Comparison of ENCODE assay signal across 9 mouse cellular contexts in genomic region chr9:100582883-100583575, GRCm38 (mm10). TPM values are rescaled to one million over a fixed set of nuclear protein-coding genes. Genes with fewer than 3 reads are reported as not detected.
DNase-seq lines count a peak whose midpoint lies in the region; ATAC-seq and TF ChIP-seq lines count a peak whose summit lies in the region.
"Had no signal": no experiment of that assay in that cellular context is flagged by ENCODE, and none has a peak within 500 bp of the region (broad histone marks: within the 10 kb centered on the region; RNA-seq: fewer than 3 reads in every experiment).

No protein-coding gene starts in this region.

- H3K27me3 ChIP-seq in forebrain, embryonic 13.5 days: no peaks in the 10 kb centered on the region
- no peaks in the 10 kb centered on the region; the same call in none of the 2 replicates for H3K27me3 ChIP-seq in forebrain, postnatal 0 days (ENCODE audit: insufficient read depth, low read length)
- H3K27me3 ChIP-seq in liver, postnatal 0 days (ENCODE audit: insufficient read depth, low read length): no peaks in the 10 kb centered on the region
- H3K27me3 ChIP-seq: CH12.LX had no signal

- intact Hi-C loops in gastrocnemius, adult 2 months (cut with DNase I): no loop called here

- peak overlapping the region; percentile 12; the same call in 1 of the 2 replicates for H3K4me2 ChIP-seq in forebrain, embryonic 13.5 days
- no peak overlapping the region for H3K4me2 ChIP-seq in forebrain, postnatal 0 days (ENCODE audit: low read depth)
- H3K4me2 ChIP-seq in liver, postnatal 0 days (ENCODE audit: low read depth, low read length): peak overlapping the region; percentile 4; the same call in 1 of the 2 replicates

- no peaks in the 10 kb centered on the region for H3K9me3 ChIP-seq in forebrain, embryonic 13.5 days (replicated peaks)
- no peaks in the 10 kb centered on the region for H3K9me3 ChIP-seq in forebrain, postnatal 0 days (ENCODE audit: low read length)
- H3K9me3 ChIP-seq in liver, postnatal 0 days (ENCODE audit: low read length): no peaks in the 10 kb centered on the region

- peaks cover 32% of the 10 kb centered on the region for H3K4me1 ChIP-seq in forebrain, embryonic 13.5 days
- no peaks in the 10 kb centered on the region for H3K4me1 ChIP-seq in forebrain, postnatal 0 days (ENCODE audit: insufficient read depth)
- H3K4me1 ChIP-seq in liver, postnatal 0 days (ENCODE audit: insufficient read depth): no peaks in the 10 kb centered on the region; the same call in 1 of the 2 replicates

- 51% methylated on average over 13 of the region's 13 CpGs for WGBS in forebrain, embryonic 13.5 days
- 48% methylated on average over 13 of the region's 13 CpGs for WGBS in forebrain, postnatal 0 days
- 43% methylated on average over 13 of the region's 13 CpGs for WGBS in liver, postnatal 0 days (ENCODE audit: insufficient replicate concordance)

- TF ChIP-seq EP300 in liver, postnatal 0 days (IDR thresholded peaks at IDR 0.05; ENCODE audit: low read depth): no peak

- H3K4me3 ChIP-seq in forebrain, embryonic 13.5 days: no peak overlapping the region
- H3K4me3 ChIP-seq in forebrain, postnatal 0 days (ENCODE audit: low read depth, low read length): no peak overlapping the region
- no peak overlapping the region for H3K4me3 ChIP-seq in liver, postnatal 0 days (ENCODE audit: low read depth, low read length)
- H3K4me3 ChIP-seq in gastrocnemius, adult 2 months: no peak overlapping the region

- no peak overlapping the region for H3K27ac ChIP-seq in forebrain, embryonic 13.5 days
- no peak overlapping the region for H3K27ac ChIP-seq in forebrain, postnatal 0 days (ENCODE audit: low read depth, low read length)
- H3K27ac ChIP-seq in liver, postnatal 0 days (ENCODE audit: low read depth): no peak overlapping the region
- H3K27ac ChIP-seq in gastrocnemius, adult 2 months: no peak overlapping the region

- no peak for DNase-seq in forebrain, postnatal 0 days
- peak; percentile 90 for DNase-seq in 416B (ENCODE audit: low read depth)
- DNase-seq in cerebellum, adult 9-11 months: peak; percentile 63
- DNase-seq in liver, postnatal 0 days: no peak
- no peak for DNase-seq in frontal cortex, postnatal 36 days (ENCODE audit: low spot score in 2 of 2)
- no peak for DNase-seq in layer of hippocampus, postnatal 14 days (ENCODE audit: low spot score in 2 of 2)
- DNase-seq in gastrocnemius, adult 2 months: no peak

- ATAC-seq in forebrain, embryonic 13.5 days: no peak
- no peak for ATAC-seq in forebrain, postnatal 0 days
- peak; percentile 64; the same call in 1 of the 2 replicates for ATAC-seq in liver, postnatal 0 days

- H3K36me3 ChIP-seq in forebrain, embryonic 13.5 days (ENCODE audit: poor library complexity, severe bottlenecking): no peaks in the 10 kb centered on the region
- no peaks in the 10 kb centered on the region for H3K36me3 ChIP-seq in forebrain, postnatal 0 days (ENCODE audit: insufficient read depth)
- no peaks in the 10 kb centered on the region for H3K36me3 ChIP-seq in liver, postnatal 0 days (replicated peaks; ENCODE audit: insufficient read depth, low read length)

- no peak for TF ChIP-seq CTCF in forebrain, postnatal 0 days (IDR thresholded peaks at IDR 0.05; ENCODE audit: low read depth)
- TF ChIP-seq CTCF in liver, postnatal 0 days (IDR thresholded peaks at IDR 0.05; ENCODE audit: low read depth): no peak
- TF ChIP-seq CTCF in gastrocnemius, adult 2 months (IDR thresholded peaks at IDR 0.05): no peak

- no peak overlapping the region for H3K9ac ChIP-seq in forebrain, embryonic 13.5 days
- H3K9ac ChIP-seq in forebrain, postnatal 0 days: no peak overlapping the region; the same call in 1 of the 2 replicates
- 0 out of 2 replicates have a peak overlapping the region, but pooled peaks have one; percentile 9 for H3K9ac ChIP-seq in liver, postnatal 0 days (replicated peaks)

RNA-seq across cellular contexts. Expression of gene Slc35g2, which starts 12.1 kb away (rescaled TPM):
- polyA plus RNA-seq in forebrain, embryonic 13.5 days (2015; fragmentation: Nextera tagmentation; extraction: Ambion mirVana): 8.1 and 8.5 TPM in 2 replicates
- 9.4 and 13.5 TPM in 2 replicates for total RNA-seq in forebrain, postnatal 0 days (2014; rRNA removed)
- 5.6 and 10.5 TPM in 2 replicates for polyA plus RNA-seq in forebrain, postnatal 0 days (2015; fragmentation: Nextera tagmentation; extraction: Ambion mirVana)
- polyA plus RNA-seq in liver, postnatal 0 days (2015; fragmentation: Nextera tagmentation; extraction: Ambion mirVana): 1.4 and 1.6 TPM in 2 replicates
- total RNA-seq in layer of hippocampus, postnatal 14 days (2021): 10 to 100 TPM; 11.2 to 12.0 TPM
- total RNA-seq in gastrocnemius, adult 2 months (2021): 1 to 10 TPM in 1 of 2 experiments, under 1 TPM in 1; 0.51 to 1.3 TPM
- total RNA-seq: CH12.LX had no signal

RNA-seq across cellular contexts. Expression of gene Stag1, which starts 14.6 kb away (rescaled TPM):
- 51.5 and 54.4 TPM in 2 replicates for polyA plus RNA-seq in forebrain, embryonic 13.5 days (2015; fragmentation: Nextera tagmentation; extraction: Ambion mirVana)
- 51.1 and 65.1 TPM in 2 replicates for total RNA-seq in forebrain, postnatal 0 days (2014; rRNA removed)
- 22.4 and 22.9 TPM in 2 replicates for polyA plus RNA-seq in forebrain, postnatal 0 days (2015; fragmentation: Nextera tagmentation; extraction: Ambion mirVana)
- 17.3 and 20.4 TPM in 2 replicates for polyA plus RNA-seq in liver, postnatal 0 days (2015; fragmentation: Nextera tagmentation; extraction: Ambion mirVana)
- total RNA-seq in layer of hippocampus, postnatal 14 days (2021): 10 to 100 TPM; 39.0 to 40.6 TPM
- 10 to 100 TPM; 26.1 to 28.4 TPM for total RNA-seq in gastrocnemius, adult 2 months (2021)

RNA-seq across cellular contexts. Expression of gene Nck1, which starts 37.1 kb away (rescaled TPM):
- polyA plus RNA-seq in forebrain, embryonic 13.5 days (2015; fragmentation: Nextera tagmentation; extraction: Ambion mirVana): 54.6 and 57.1 TPM in 2 replicates
- 14.7 and 19.5 TPM in 2 replicates for total RNA-seq in forebrain, postnatal 0 days (2014; rRNA removed)
- 24.4 and 28.0 TPM in 2 replicates for polyA plus RNA-seq in forebrain, postnatal 0 days (2015; fragmentation: Nextera tagmentation; extraction: Ambion mirVana)
- polyA plus RNA-seq in liver, postnatal 0 days (2015; fragmentation: Nextera tagmentation; extraction: Ambion mirVana): 26.3 and 31.8 TPM in 2 replicates
- total RNA-seq in layer of hippocampus, postnatal 14 days (2021): 10 to 100 TPM; 26.5 to 29.4 TPM
- total RNA-seq in gastrocnemius, adult 2 months (2021): 10 to 100 TPM; 26.0 to 37.4 TPM

Comparison
In these comparisons a context has a peak if more than half of its experiments do, and no peak if none do; other contexts are left out.
1. DNase-seq: peak in 416B (single experiment) and cerebellum, adult 9-11 months (single experiment); none in forebrain, postnatal 0 days (single experiment), liver, postnatal 0 days (single experiment), frontal cortex, postnatal 36 days (0 of 2), layer of hippocampus, postnatal 14 days (0 of 2) and gastrocnemius, adult 2 months (single experiment).